Mouse (Mus musculus) C2C12 (cell line): Measurements from ENCODE around the gene Tm7sf2.

Source experiments
- CEBPB ChIP-seq: IDR thresholded peaks from one replicate; pipeline ENCODE4 v1.6.1; 2011; ENCODE audit warnings: low read depth, mild to moderate bottlenecking, control low read depth, moderate library complexity
- CTCF ChIP-seq: IDR thresholded peaks from one replicate; pipeline ENCODE4 v1.5.1; 2011; ENCODE audit not compliant: control insufficient read depth, insufficient read depth, insufficient read length
- MAX ChIP-seq: IDR thresholded peaks from one replicate; pipeline ENCODE4 v1.6.1; 2011; ENCODE audit warnings: mild to moderate bottlenecking, control low read depth
- MYOG ChIP-seq: IDR thresholded peaks from one replicate; pipeline ENCODE4 v1.6.1; 2011; ENCODE audit not compliant: control insufficient read depth, insufficient read length; ENCODE audit errors: extremely low read depth
- USF1 ChIP-seq: IDR thresholded peaks from one replicate; pipeline ENCODE4 v1.6.1; 2011; ENCODE audit warnings: low read depth, mild to moderate bottlenecking, control low read depth, moderate library complexity

DNA sequence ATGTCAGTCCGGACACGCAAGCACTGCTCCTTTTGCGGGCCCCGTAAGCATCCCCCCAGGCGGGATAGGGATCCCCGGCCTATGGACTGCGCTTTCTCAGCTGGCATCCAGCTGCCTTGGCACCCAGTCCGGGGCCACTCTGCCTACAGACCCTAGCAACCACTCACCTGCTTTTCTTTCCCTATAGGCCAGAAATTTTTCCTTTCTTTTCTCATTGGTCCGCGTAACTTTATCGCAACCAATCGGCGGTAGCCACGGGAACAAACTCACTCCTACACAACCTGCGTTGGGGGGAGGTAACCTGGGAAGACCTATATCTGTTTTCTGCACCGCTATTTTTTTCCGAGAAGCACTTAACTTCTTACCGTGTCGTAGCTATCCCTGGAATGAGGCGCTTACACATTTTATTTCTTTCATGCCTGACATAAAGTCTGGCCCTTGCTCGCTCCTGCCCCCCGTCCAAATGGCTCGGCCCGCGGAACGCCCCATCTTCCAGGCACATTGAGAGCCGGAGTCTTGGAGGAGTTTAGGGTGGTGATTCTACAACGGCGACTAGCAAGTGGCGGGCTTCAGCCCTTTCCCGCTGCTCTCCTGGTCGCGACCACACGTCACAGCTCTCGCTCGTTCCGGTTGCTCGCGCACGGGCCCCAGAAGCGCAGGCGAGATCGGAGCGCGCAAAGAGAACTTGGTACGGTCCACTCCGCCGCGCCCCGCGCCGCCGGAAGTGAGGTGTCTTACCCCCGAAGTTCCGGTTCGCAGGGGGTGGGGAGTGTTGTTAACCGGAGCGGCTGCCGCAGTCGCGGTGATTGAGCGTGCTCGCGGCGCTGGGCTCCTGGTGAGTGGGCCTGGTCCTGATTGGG is 21.6 kb downstream of the Tm7sf2 start, which contains the start of gene Syvn1:
- TF ChIP-seq CTCF (no peak), MAX (no peak), USF1 (no peak), MYOG (no peak), CEBPB (no peak)
